Mouse (Mus musculus) CH12.LX (cell line): Measurements from ENCODE around the gene Dydc1. TPM values are rescaled to one million over a fixed set of nuclear protein-coding genes. Genes with fewer than 3 reads are reported as not detected.
"Not testable (repeated sequence)": the region's sequence is repeated elsewhere in the genome, so short reads cannot be mapped to it uniquely, and the experiment has no call there.

Experiments used
- DNase-seq: peaks from one replicate; pipeline ENCODE4 v3.0.0-alpha.2; 2013; ENCODE audit errors: extremely low read depth
- H3K27ac ChIP-seq: 2 replicates; pipeline ENCODE4 v1.5.1; 2012; ENCODE audit warnings: low read depth, mild to moderate bottlenecking, control low read depth, moderate library complexity; ENCODE audit not compliant: insufficient read depth
- H3K27me3 ChIP-seq: replicated peaks from 2 replicates; pipeline ENCODE3; 2012; ENCODE audit warnings: inconsistent platforms
- H3K36me3 ChIP-seq, 2 experiments: replicated peaks in 1 of 2; 2 replicates each; pipeline versions ENCODE3 to v1.6.1; 2012; ENCODE audit warnings: inconsistent platforms in 1 of 2, low read length in 1 of 2, mild to moderate bottlenecking in 1 of 2, mixed read lengths in 1 of 2, moderate library complexity in 1 of 2; ENCODE audit not compliant: control insufficient read depth in 1 of 2, insufficient read depth in 1 of 2
- H3K4me1 ChIP-seq, 2 experiments: 2 replicates each; pipeline ENCODE4 v1.6.1; 2012; ENCODE audit warnings: inconsistent platforms in 1 of 2, moderate library complexity in 1 of 2; ENCODE audit not compliant: insufficient read depth in 2 of 2, control insufficient read depth in 1 of 2
- H3K4me2 ChIP-seq: 2 replicates; pipeline ENCODE4 v1.6.1; 2012; ENCODE audit warnings: low read depth, mild to moderate bottlenecking, control low read depth; ENCODE audit not compliant: poor library complexity, insufficient read depth, severe bottlenecking
- H3K4me3 ChIP-seq, 3 experiments: fragments of 150-350 bp in 1 of 3; sonication (generic) in 1 of 3; replicated peaks in 1 of 3; 2 replicates each; pipeline versions ENCODE3 to v1.5.1; 2011 to 2012; ENCODE audit warnings: low read depth in 2 of 3, low read length in 2 of 3, mild to moderate bottlenecking in 2 of 3, moderate library complexity in 2 of 3, control low read depth in 1 of 3, improper control_type of control experiment in 1 of 3, inconsistent platforms in 1 of 3, mixed read lengths in 1 of 3; ENCODE audit not compliant: poor library complexity in 1 of 3
- H3K79me2 ChIP-seq: replicated peaks from 2 replicates; pipeline ENCODE4 v1.6.1; 2012; ENCODE audit warnings: mild to moderate bottlenecking, moderate library complexity; ENCODE audit not compliant: control insufficient read depth, poor library complexity, insufficient read depth, severe bottlenecking; ENCODE audit errors: extremely low read depth
- H3K9ac ChIP-seq: 2 replicates; pipeline ENCODE4 v1.6.1; 2012; ENCODE audit warnings: low read depth, mild to moderate bottlenecking, control low read depth, moderate library complexity; ENCODE audit not compliant: insufficient read depth
- H3K9me3 ChIP-seq: replicated peaks from 2 replicates; pipeline ENCODE3; 2012; ENCODE audit warnings: low read length, inconsistent platforms, mixed read lengths
- BHLHE40 ChIP-seq: IDR thresholded peaks from 2 replicates; pipeline ENCODE4 v1.6.1; 2011; ENCODE audit warnings: mild to moderate bottlenecking, low read depth, low read length, improper control_type of control experiment
- CHD1 ChIP-seq: IDR thresholded peaks from 2 replicates; pipeline ENCODE4 v1.6.1; 2012; ENCODE audit warnings: low read depth, low read length, improper control_type of control experiment, inconsistent platforms
- CTCF ChIP-seq, 2 experiments: IDR thresholded peaks in 1 of 2; conservative IDR thresholded peaks in 1 of 2; 2 replicates each; pipeline ENCODE4 v1.5.1; 2011 to 2012; ENCODE audit warnings: low read depth in 2 of 2, low read length in 2 of 2, improper control_type of control experiment in 1 of 2, inconsistent platforms in 1 of 2, mild to moderate bottlenecking in 1 of 2, moderate library complexity in 1 of 2
- E2F4 ChIP-seq: IDR thresholded peaks from 2 replicates; pipeline ENCODE4 v1.6.1; 2011; ENCODE audit warnings: low read depth, low read length, improper control_type of control experiment; ENCODE audit not compliant: insufficient replicate concordance
- ELF1 ChIP-seq: IDR thresholded peaks from 2 replicates; pipeline ENCODE4 v1.6.1; 2014; ENCODE audit warnings: low read depth, mild to moderate bottlenecking, inconsistent platforms, low read length, improper control_type of control experiment
- GABPA ChIP-seq: IDR thresholded peaks from 2 replicates; pipeline ENCODE4 v1.6.1; 2012; ENCODE audit warnings: low read depth, low read length, improper control_type of control experiment, inconsistent platforms; ENCODE audit not compliant: insufficient replicate concordance
- IRF4 ChIP-seq: IDR thresholded peaks from 2 replicates; pipeline ENCODE4 v1.6.1; 2014; ENCODE audit warnings: low read depth, mild to moderate bottlenecking, inconsistent platforms, low read length, improper control_type of control experiment
- JUND ChIP-seq: conservative IDR thresholded peaks from 2 replicates; pipeline ENCODE4 v1.6.1; 2011; ENCODE audit warnings: low read depth, low read length, improper control_type of control experiment
- MAX ChIP-seq: IDR thresholded peaks from 2 replicates; pipeline ENCODE4 v1.6.1; 2011; ENCODE audit warnings: low read length, improper control_type of control experiment
- MEF2A ChIP-seq: IDR thresholded peaks from 2 replicates; pipeline ENCODE4 v1.6.1; 2014; ENCODE audit warnings: low read depth, mild to moderate bottlenecking, inconsistent platforms, low read length, improper control_type of control experiment, borderline replicate concordance
- MYC ChIP-seq: IDR thresholded peaks from 2 replicates; pipeline ENCODE4 v1.6.1; 2011; ENCODE audit warnings: low read depth, mild to moderate bottlenecking, improper control_type of control experiment, low read length
- POLR2A ChIP-seq: IDR thresholded peaks from 2 replicates; pipeline ENCODE4 v1.6.1; 2011; ENCODE audit warnings: low read depth, mild to moderate bottlenecking, improper control_type of control experiment, low read length
- RAD21 ChIP-seq: IDR thresholded peaks from 2 replicates; pipeline ENCODE4 v1.6.1; 2011; ENCODE audit warnings: low read depth, mild to moderate bottlenecking, low read length, improper control_type of control experiment, moderate library complexity
- SMC3 ChIP-seq: IDR thresholded peaks from 2 replicates; pipeline ENCODE4 v1.6.1; 2011; ENCODE audit warnings: low read depth, low read length, improper control_type of control experiment
- USF1 ChIP-seq: IDR thresholded peaks from 2 replicates; pipeline ENCODE4 v1.6.1; 2014; ENCODE audit warnings: low read depth, mild to moderate bottlenecking, inconsistent platforms, low read length, improper control_type of control experiment
- USF2 ChIP-seq: conservative IDR thresholded peaks from 2 replicates; pipeline ENCODE4 v1.6.1; 2011; ENCODE audit warnings: low read depth, low read length, improper control_type of control experiment
- dilution Hi-C: fragments of 300-500 bp; cut with MboI; formaldehyde crosslinking; loops from 2 replicates; pipeline ENCODE4 v1.14.3; 2020; ENCODE audit warnings: low sequenced_read_pairs; ENCODE audit not compliant: extremely low pct_unique_long_range_greater_than_20kb, extremely low pct_ligation_motif_present
- in situ Hi-C: fragments of 300-500 bp; cut with MboI; formaldehyde crosslinking; loops from 3 replicates; pipeline ENCODE4 v1.14.3; 2019; ENCODE audit warnings: low sequenced_read_pairs, low pct_ligation_motif_present, low pct_unique_long_range_greater_than_20kb, mixed read lengths
- polyA plus RNA-seq: library from polyadenylated mRNA; unstranded; fragments of >175 nt; gene quantifications from 2 replicates; pipeline ENCODE4 v1.2.1, GENCODE M21; 2012; ENCODE audit warnings: low read depth; ENCODE audit not compliant: insufficient read length
- total RNA-seq, 2 experiments: library from RNA; depleted of rRNA; stranded (reverse); fragments of 300-350 nt in 1 of 2; fragments of >200 nt in 1 of 2; gene quantifications; 2 replicates each; pipeline ENCODE4 v1.2.3; 2012 to 2014

Dydc1 gene
- total and polyA plus RNA-seq, 3 experiments, result not detected

- in situ Hi-C loops, result no loop called here
- H3K9me3 ChIP-seq, result no peaks in the 10 kb centered on the region
- H3K79me2 ChIP-seq, result no peaks in the 10 kb centered on the region
These were observed 20.2 kb upstream of the Dydc1 start for GRCm38 (mm10) chr14:41052481-41052880.

GRCm38 (mm10) chr14:41053190-41053589, 19.5 kb upstream of the Dydc1 start:
- in situ Hi-C loops, DNase-seq, H3K27me3 ChIP-seq, H3K9ac ChIP-seq: not testable (repeated sequence)
- peak in 1 of 2 experiments; percentile 34; a peak in 3 of 4 replicates for TF ChIP-seq CTCF (conservative IDR thresholded peaks at IDR 0.05 in 1 of 2, IDR thresholded peaks at IDR 0.05 in 1 of 2; ENCODE audit: low read depth in 2 of 2, low read length in 2 of 2)
- TF ChIP-seq, all 38 proteins: peak for 1; not testable (repeated sequence) for 37
- H3K27ac ChIP-seq, H3K9me3 ChIP-seq, H3K36me3 ChIP-seq, H3K4me2 ChIP-seq, H3K79me2 ChIP-seq, dilution Hi-C loops, H3K4me3 ChIP-seq: not testable (repeated sequence)
- peaks cover 3 to 14% of the 10 kb centered on the region in 2 experiments; a peak in 1 of 4 replicates for H3K4me1 ChIP-seq

More at GRCm38 (mm10) chr14:41052481-41052880, 20.2 kb upstream of the Dydc1 start:
- no peak overlapping the region for H3K4me3 ChIP-seq
- TF ChIP-seq ELF1, result no peak
- 0 out of 2 replicates have a peak, but pooled peaks have one; percentile 26 for TF ChIP-seq MAX
- TF ChIP-seq CHD1, result no peak
- peak; percentile 63 to 77; a peak in 3 of 4 replicates for TF ChIP-seq CTCF (conservative IDR thresholded peaks at IDR 0.05 in 1 of 2, IDR thresholded peaks at IDR 0.05 in 1 of 2; ENCODE audit: low read depth in 2 of 2, low read length in 2 of 2)
- TF ChIP-seq IRF4, result no peak
- peak; percentile 19 for TF ChIP-seq RAD21
- TF ChIP-seq BHLHE40, result peak; percentile 93
- peak; percentile 69; the same call in 1 of the 2 replicates for TF ChIP-seq MYC
- peak; percentile 46 for TF ChIP-seq SMC3
- peak overlapping the region; percentile 62; the same call in 1 of the 2 replicates for H3K4me2 ChIP-seq
- peaks cover 3 to 14% of the 10 kb centered on the region in 2 experiments; a peak in 1 of 4 replicates for H3K4me1 ChIP-seq
- dilution Hi-C loops, result no loop called here
- no peak overlapping the region for H3K9ac ChIP-seq
- peak; percentile 57 for DNase-seq
- peaks cover 6% of the 10 kb centered on the region for H3K27me3 ChIP-seq
- H3K36me3 ChIP-seq, result no peaks in the 10 kb centered on the region
- H3K27ac ChIP-seq, result no peak overlapping the region

GRCm38 (mm10) chr14:41065168-41065567, 7.5 kb upstream of the Dydc1 start:
- Histone ChIP-seq H3K9ac (no peak overlapping the region), H3K9me3 (no peaks in the 10 kb centered on the region), H3K27ac (no peak overlapping the region), H3K79me2 (no peaks in the 10 kb centered on the region), H3K4me1 (no peaks in the 10 kb centered on the region), H3K4me2 (no peak overlapping the region), H3K4me3 (no peak overlapping the region), H3K27me3 (peaks cover 2% of the 10 kb centered on the region), H3K36me3 (no peaks in the 10 kb centered on the region)
- DNase-seq, result no peak
- in situ Hi-C loops (no loop called here), dilution Hi-C loops (no loop called here)
- TF ChIP-seq E2F4 (no peak), GABPA (no peak), POLR2A (no peak), JUND (no peak), USF2 (no peak), IRF4 (no peak), USF1 (no peak), SMC3 (no peak), MEF2A (no peak)
